Mouse (Mus musculus) megakaryocyte, embryonic 14.5 days (primary cell): ENCODE data around the gene B3gnt2.

Experiments used
- FLI1 ChIP-seq: IDR thresholded peaks from 2 replicates; pipeline ENCODE4 v1.6.1; 2012; ENCODE audit warnings: low read length, inconsistent platforms, mixed read lengths
- GATA1 ChIP-seq: IDR thresholded peaks from 3 replicates; pipeline ENCODE4 v1.6.1; 2012; ENCODE audit warnings: mixed read lengths, low read length, inconsistent platforms, borderline replicate concordance

DNA sequence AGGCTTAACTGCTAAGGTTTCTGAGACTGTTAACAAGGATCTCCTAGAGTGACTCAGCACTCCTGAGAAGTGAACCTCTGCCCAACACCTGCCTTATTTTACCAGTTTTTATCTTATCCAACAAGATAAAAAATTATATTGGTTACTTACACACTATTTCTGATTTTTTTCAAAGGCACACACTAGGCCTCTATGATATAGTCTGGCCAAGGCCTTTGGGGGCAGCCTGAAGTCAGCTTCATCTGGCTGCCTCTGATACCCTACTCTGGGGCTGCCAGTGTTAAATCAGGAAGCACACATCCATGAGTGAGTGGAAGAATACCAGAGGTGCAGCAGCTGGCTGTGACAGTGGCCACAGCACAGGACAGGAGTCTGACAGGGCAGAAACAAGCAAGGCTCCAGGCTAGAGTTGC is 45.7 kb upstream of the B3gnt2 start:
- TF ChIP-seq GATA1, result no peak
- TF ChIP-seq FLI1, result no peak
